Mouse (Mus musculus) kidney, embryonic 15.5 days (tissue): Measurements from ENCODE around the gene Hist2h2aa1. TPM values are rescaled to one million over a fixed set of nuclear protein-coding genes. Genes with fewer than 3 reads are reported as not detected.
"Not testable (repeated sequence)": the region's sequence is repeated elsewhere in the genome, so short reads cannot be mapped to it uniquely, and the experiment has no call there.

Source experiments
- ATAC-seq: fragments of 200-750 bp; cut with Nextera tagmentation; replicated peaks from 2 replicates; pipeline ENCODE4 v1.8.0; 2017; ENCODE audit warnings: moderate TSS enrichment; ENCODE audit not compliant: low FRiP score
- H3K27ac ChIP-seq: fragments of 300-500 bp; sonication (generic); 2 replicates; pipeline ENCODE4 v1.5.1; 2015; ENCODE audit warnings: mild to moderate bottlenecking, inconsistent platforms
- H3K27me3 ChIP-seq: fragments of 300-500 bp; sonication (generic); 2 replicates; pipeline ENCODE4 v1.6.1; 2015; ENCODE audit warnings: inconsistent platforms
- H3K36me3 ChIP-seq: fragments of 300-500 bp; sonication (generic); 2 replicates; pipeline ENCODE4 v1.6.1; 2015; ENCODE audit warnings: inconsistent platforms
- H3K4me1 ChIP-seq: fragments of 300-500 bp; sonication (generic); 2 replicates; pipeline ENCODE4 v1.6.1; 2015; ENCODE audit warnings: inconsistent platforms
- H3K4me2 ChIP-seq: fragments of 300-500 bp; sonication (generic); 2 replicates; pipeline ENCODE4 v1.6.1; 2015; ENCODE audit warnings: moderate library complexity, mild to moderate bottlenecking, inconsistent platforms
- H3K4me3 ChIP-seq: fragments of 300-500 bp; sonication (generic); replicated peaks from 2 replicates; pipeline ENCODE4 v1.5.1; 2015; ENCODE audit warnings: mild to moderate bottlenecking, inconsistent platforms
- H3K9ac ChIP-seq: fragments of 300-500 bp; sonication (generic); 2 replicates; pipeline ENCODE4 v1.6.1; 2015; ENCODE audit warnings: mild to moderate bottlenecking, inconsistent platforms
- H3K9me3 ChIP-seq: fragments of 300-500 bp; sonication (generic); replicated peaks from 2 replicates; pipeline ENCODE4 v1.6.1; 2016; ENCODE audit warnings: inconsistent platforms
- WGBS: fragments of 180-500 bp; shearing (Covaris S2); methylation state at CpG from one replicate; pipeline ENCODE4 v1.1.7; 2015; ENCODE audit warnings: mixed read lengths; 5-methylcytosine and 5-hydroxymethylcytosine counted together
- polyA plus RNA-seq: library from polyadenylated mRNA; unstranded; fragments of >200 nt; fragmentation: Nextera tagmentation; extraction: Ambion mirVana; gene quantifications from 2 replicates; pipeline ENCODE4 v1.2.1, GENCODE M21; 2015

Hist2h2aa1 gene
- polyA plus RNA-seq, result 28.0 and 29.7 TPM in 2 replicates

DNA sequence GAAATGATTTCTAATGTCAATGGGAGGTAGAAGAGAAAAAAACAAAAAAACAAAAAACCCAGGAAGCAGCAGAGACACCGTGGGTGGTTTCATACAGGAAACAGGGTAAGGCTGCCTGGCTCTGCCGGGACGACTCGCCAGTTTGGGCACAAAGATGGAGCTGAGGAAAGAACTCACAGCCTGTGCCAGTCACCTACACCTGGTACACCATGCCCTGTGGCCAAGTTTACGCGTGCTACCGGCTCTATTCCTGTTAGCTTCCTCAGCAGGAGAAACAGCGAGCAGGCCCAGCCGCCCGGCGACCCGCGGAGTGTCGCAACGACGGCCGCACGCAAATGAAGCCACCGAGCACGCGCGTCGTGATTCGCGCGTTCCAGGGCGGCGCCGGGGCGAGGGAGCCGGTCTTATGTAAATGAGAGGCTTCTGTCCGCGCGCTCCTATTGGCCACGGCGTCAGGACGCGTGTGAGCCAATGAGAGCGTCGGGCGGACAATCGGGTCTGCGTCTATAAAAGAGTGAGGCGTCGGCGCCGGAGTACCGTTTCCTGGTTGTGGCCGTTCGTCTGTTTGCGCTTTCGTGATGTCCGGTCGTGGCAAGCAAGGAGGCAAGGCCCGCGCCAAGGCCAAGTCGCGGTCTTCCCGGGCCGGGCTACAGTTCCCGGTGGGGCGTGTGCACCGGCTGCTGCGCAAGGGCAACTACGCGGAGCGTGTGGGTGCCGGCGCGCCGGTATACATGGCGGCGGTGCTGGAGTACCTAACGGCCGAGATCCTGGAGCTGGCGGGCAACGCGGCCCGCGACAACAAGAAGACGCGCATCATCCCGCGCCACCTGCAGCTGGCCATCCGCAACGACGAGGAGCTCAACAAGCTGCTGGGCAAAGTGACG, at the start of gene Hist2h2aa1:
Gene Hist2h2aa1, plus strand, starts transcription at position 495 of the 884 bp plus-strand sequence.
- WGBS, result under 1% methylated on average over 31 of the region's 88 CpGs
- peak within 1 kb of the TSS; percentile 100 for H3K27ac ChIP-seq
- peaks cover 44% of the 10 kb centered on the region for H3K4me1 ChIP-seq
- not testable (repeated sequence) for H3K27me3 ChIP-seq, H3K36me3 ChIP-seq, H3K9me3 ChIP-seq
- ATAC-seq, result peak; percentile 91
- peak within 1 kb of the TSS; percentile 66 for H3K4me2 ChIP-seq
- H3K4me3 ChIP-seq, result peak within 1 kb of the TSS; percentile 54
- peak within 1 kb of the TSS; percentile 67 for H3K9ac ChIP-seq

DNA sequence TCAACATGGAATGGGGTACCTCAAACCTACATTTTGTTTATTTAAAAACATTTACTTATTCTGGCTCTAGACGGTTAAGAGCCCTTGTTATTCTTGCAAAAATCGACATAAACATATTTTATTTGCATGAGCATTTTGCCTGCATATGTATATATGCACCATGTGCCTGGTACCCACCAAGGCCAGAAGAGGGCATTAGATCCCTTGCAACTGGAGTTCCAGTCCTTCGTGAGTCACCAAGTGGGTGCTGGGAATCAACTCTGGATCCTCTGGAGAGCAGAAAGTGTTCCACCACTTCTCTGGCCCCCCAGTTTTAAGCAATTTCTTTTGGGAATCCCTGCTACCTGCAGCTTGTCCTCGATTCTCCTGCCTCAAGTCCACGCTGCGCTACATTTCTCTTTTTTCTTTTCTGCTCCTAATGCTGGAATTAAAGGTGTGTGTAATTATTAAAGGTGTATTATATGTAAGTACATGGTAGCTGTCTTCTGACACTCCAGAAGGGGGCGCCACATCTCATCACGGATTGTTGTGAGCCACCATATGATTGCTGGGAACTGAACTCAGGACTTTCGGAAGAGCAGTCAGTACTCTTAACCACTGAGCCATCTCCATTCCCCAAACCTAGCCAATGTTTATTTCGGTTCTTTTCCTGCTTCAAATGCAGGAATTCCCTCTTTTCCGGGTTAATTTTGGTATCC, 49.5 kb upstream of the Hist2h2aa1 start:
- Histone ChIP-seq H3K27ac (no peak overlapping the region), H3K9me3 (no peaks in the 10 kb centered on the region), H3K9ac (no peak overlapping the region), H3K27me3 (0 out of 2 replicates have a peak, but pooled peaks cover 6% of the 10 kb centered on the region), H3K4me2 (0 out of 2 replicates have a peak overlapping the region, but pooled peaks have one; percentile 98), H3K4me1 (peaks cover 17% of the 10 kb centered on the region), H3K36me3 (no peaks in the 10 kb centered on the region; the same call in 1 of the 2 replicates), H3K4me3 (no peak overlapping the region)
- ATAC-seq, result no peak
- WGBS, result 93% methylated on average over 11 of the region's 11 CpGs

- peak overlapping the region; percentile 77 for H3K4me3 ChIP-seq
- H3K27ac ChIP-seq, result peak overlapping the region; percentile 96
- no peaks in the 10 kb centered on the region; the same call in 1 of the 2 replicates for H3K36me3 ChIP-seq
- no peaks in the 10 kb centered on the region for H3K9me3 ChIP-seq
- 0 out of 2 replicates have a peak, but pooled peaks cover 6% of the 10 kb centered on the region for H3K27me3 ChIP-seq
- 15% methylated on average over 27 of the region's 27 CpGs for WGBS
- ATAC-seq, result peak; percentile 44; the same call in 1 of the 2 replicates
- peak overlapping the region; percentile 98 for H3K4me2 ChIP-seq
- H3K9ac ChIP-seq, result peak overlapping the region; percentile 85
- H3K4me1 ChIP-seq, result peaks cover 17% of the 10 kb centered on the region
Measured at GRCm38 (mm10) chr3:96196437-96197128, 48.7 kb upstream of the Hist2h2aa1 start.

DNA sequence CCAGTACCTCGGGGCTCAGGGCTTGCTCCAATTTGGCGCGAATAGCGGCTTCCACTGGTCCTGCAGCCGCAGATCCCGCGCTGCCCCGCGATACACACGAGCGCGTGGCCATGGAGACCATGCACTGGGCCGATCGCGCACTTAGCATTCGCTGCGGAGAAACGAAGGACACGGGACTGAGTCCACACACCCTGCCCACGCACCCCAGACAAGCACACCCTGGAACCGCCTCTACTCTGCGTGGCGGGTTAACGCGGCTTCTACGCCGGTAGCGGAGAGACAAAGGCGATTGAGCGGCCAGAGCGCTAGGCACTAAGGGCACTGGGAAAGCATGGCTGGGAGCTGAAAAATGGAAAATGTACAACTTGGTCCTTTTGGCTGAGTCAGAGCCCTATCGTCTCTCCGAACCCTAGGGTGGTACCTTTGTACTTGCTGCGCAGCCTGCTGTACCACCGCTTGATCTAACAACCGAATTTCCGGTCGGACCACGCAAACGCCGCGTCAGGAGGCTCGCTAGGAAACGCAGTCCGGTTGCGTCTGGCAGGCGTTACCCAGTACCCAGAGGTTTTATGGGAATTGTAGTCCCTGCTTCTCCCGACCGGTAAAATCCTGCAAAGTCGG, 48.1 kb upstream of the Hist2h2aa1 start:
- H3K36me3 ChIP-seq, result no peaks in the 10 kb centered on the region; the same call in 1 of the 2 replicates
- under 1% methylated on average over 50 of the region's 50 CpGs for WGBS
- peak overlapping the region; percentile 77 for H3K4me3 ChIP-seq
- peaks cover 17% of the 10 kb centered on the region for H3K4me1 ChIP-seq
- peak overlapping the region; percentile 85 for H3K9ac ChIP-seq
- H3K4me2 ChIP-seq, result peak overlapping the region; percentile 98
- peak overlapping the region; percentile 96 for H3K27ac ChIP-seq
- peak; percentile 93 for ATAC-seq
- H3K9me3 ChIP-seq, result no peaks in the 10 kb centered on the region
- 0 out of 2 replicates have a peak, but pooled peaks cover 6% of the 10 kb centered on the region for H3K27me3 ChIP-seq

DNA sequence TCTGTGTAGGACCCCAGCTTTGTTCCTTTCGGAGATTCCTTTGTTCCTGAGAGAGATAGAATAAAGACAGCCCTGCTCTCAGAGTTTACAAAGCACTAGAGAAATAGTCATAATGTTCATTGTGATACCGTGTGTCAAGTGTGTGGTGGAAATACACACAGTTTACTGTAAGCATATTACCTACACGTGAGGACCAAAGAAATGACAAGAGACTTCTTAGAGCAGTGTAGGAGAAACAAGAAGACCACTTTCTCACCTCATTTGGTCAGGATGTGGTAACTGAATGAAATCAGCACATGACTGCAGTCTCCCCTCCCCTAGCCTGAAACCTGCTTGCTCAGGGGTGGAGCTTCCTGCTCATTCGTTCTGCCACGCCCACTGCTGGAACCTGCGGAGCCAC, 47.1 kb upstream of the Hist2h2aa1 start:
- peak overlapping the region; percentile 54 for H3K27ac ChIP-seq
- H3K9me3 ChIP-seq, result no peaks in the 10 kb centered on the region
- H3K4me1 ChIP-seq, result peaks cover 17% of the 10 kb centered on the region
- ATAC-seq, result peak; percentile 27
- no peaks in the 10 kb centered on the region; the same call in 1 of the 2 replicates for H3K36me3 ChIP-seq
- 3% methylated on average over 6 of the region's 6 CpGs for WGBS
- H3K9ac ChIP-seq, result 0 out of 2 replicates have a peak overlapping the region, but pooled peaks have one; percentile 17
- H3K4me2 ChIP-seq, result peak overlapping the region; percentile 98
- H3K4me3 ChIP-seq, result peak overlapping the region; percentile 77
- 0 out of 2 replicates have a peak, but pooled peaks cover 6% of the 10 kb centered on the region for H3K27me3 ChIP-seq

DNA sequence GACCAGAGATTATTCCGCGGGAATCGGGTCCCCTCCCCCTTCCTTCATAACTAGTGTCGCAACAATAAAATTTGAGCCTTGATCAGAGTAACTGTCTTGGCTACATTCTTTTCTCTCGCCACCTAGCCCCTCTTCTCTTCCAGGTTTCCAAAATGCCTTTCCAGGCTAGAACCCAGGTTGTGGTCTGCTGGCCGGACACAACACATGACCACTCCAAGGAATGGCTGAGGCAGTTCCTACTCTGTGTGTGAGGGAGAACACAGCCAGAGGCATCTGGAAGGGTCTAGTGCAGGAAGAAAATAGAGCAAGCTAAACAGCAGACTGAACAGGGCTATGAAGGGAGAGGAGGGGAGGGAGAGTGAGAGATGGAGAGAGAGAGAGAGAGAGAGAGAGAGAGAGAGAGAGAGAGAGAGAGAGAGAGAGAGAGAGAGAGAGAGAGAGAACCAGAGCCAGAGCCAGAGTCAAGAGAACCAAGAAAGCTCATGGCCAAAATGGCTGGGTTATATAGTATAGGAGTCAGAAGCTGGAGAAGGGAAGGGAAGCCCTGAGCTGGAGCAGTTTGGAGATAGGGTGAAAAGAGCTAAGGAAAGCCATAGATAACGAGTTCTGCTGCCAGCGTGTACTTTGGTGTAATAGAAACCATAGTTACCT, 46.6 kb upstream of the Hist2h2aa1 start:
- not testable (repeated sequence) for H3K9ac ChIP-seq, H3K27me3 ChIP-seq, H3K27ac ChIP-seq, H3K4me3 ChIP-seq, H3K36me3 ChIP-seq, H3K9me3 ChIP-seq, ATAC-seq
- WGBS, result 22% methylated on average over 8 of the region's 8 CpGs
- Histone ChIP-seq H3K4me1 (peaks cover 17% of the 10 kb centered on the region), H3K4me2 (peak overlapping the region; percentile 98)

- H3K9ac ChIP-seq, result no peak overlapping the region
- peaks cover 17% of the 10 kb centered on the region for H3K4me1 ChIP-seq
- no peaks in the 10 kb centered on the region; the same call in 1 of the 2 replicates for H3K36me3 ChIP-seq
- 59% methylated on average over 2 of the region's 2 CpGs for WGBS
- ATAC-seq, result no peak
- H3K9me3 ChIP-seq, result no peaks in the 10 kb centered on the region
- H3K27ac ChIP-seq, result no peak overlapping the region
- H3K27me3 ChIP-seq, result 0 out of 2 replicates have a peak, but pooled peaks cover 6% of the 10 kb centered on the region
- no peak overlapping the region for H3K4me3 ChIP-seq
- H3K4me2 ChIP-seq, result no peak overlapping the region
Measured at GRCm38 (mm10) chr3:96199731-96200130, 45.6 kb upstream of the Hist2h2aa1 start.

- Histone ChIP-seq H3K27ac (no peak overlapping the region), H3K27me3 (no peaks in the 10 kb centered on the region), H3K36me3 (no peaks in the 10 kb centered on the region), H3K4me3 (no peak overlapping the region), H3K4me2 (no peak overlapping the region), H3K9me3 (no peaks in the 10 kb centered on the region), H3K9ac (no peak overlapping the region), H3K4me1 (peaks cover 4% of the 10 kb centered on the region)
- WGBS, result 86% methylated on average over 3 of the region's 3 CpGs
- no peak for ATAC-seq
Measured at GRCm38 (mm10) chr3:96207819-96208218, 37.5 kb upstream of the Hist2h2aa1 start.

- Histone ChIP-seq H3K27me3 (no peaks in the 10 kb centered on the region), H3K9me3 (no peaks in the 10 kb centered on the region), H3K4me1 (peaks cover 4% of the 10 kb centered on the region), H3K9ac (no peak overlapping the region), H3K36me3 (no peaks in the 10 kb centered on the region), H3K4me2 (no peak overlapping the region), H3K27ac (no peak overlapping the region), H3K4me3 (no peak overlapping the region)
- WGBS, result 32% methylated on average over 15 of the region's 15 CpGs
- no peak for ATAC-seq
Measured at GRCm38 (mm10) chr3:96209242-96209641, 36.1 kb upstream of the Hist2h2aa1 start.

GRCm38 (mm10) chr3:96219191-96219641, 26.1 kb upstream of the Hist2h2aa1 start:
- peak; percentile 7; the same call in 1 of the 2 replicates for ATAC-seq
- 0 out of 2 replicates have a peak, but pooled peaks cover 2% of the 10 kb centered on the region for H3K27me3 ChIP-seq
- peak overlapping the region; percentile 100 for H3K27ac ChIP-seq
- peak overlapping the region; percentile 86 for H3K4me2 ChIP-seq
- peaks cover 35% of the 10 kb centered on the region for H3K4me1 ChIP-seq
- peak overlapping the region; percentile 68 for H3K4me3 ChIP-seq
- H3K36me3 ChIP-seq, result no peaks in the 10 kb centered on the region
- no peaks in the 10 kb centered on the region for H3K9me3 ChIP-seq
- H3K9ac ChIP-seq, result peak overlapping the region; percentile 50
- 0% methylated on average over 12 of the region's 12 CpGs for WGBS
